Mouse (Mus musculus) spleen, adult 2 months (tissue): ENCODE results near the gene Nenf.

ENCODE experiments used
- CTCF ChIP-seq: fragments of 200-500 bp; IDR thresholded peaks from 2 replicates; pipeline ENCODE4 v1.5.1; 2011; ENCODE audit warnings: mild to moderate bottlenecking, inconsistent platforms; ENCODE audit not compliant: insufficient read depth, insufficient read length, insufficient replicate concordance; ENCODE audit errors: extremely low read depth
- POLR2A ChIP-seq: fragments of 200-500 bp; IDR thresholded peaks from 2 replicates; pipeline ENCODE4 v1.6.1; 2011; ENCODE audit warnings: low read depth, low read length, inconsistent platforms

- TF ChIP-seq CTCF (no peak), POLR2A (no peak)
These were observed 29.6 kb upstream of the Nenf start for GRCm38 (mm10) chr1:191347602-191348001.
